Mouse (Mus musculus): ENCODE results near the gene Cltc. TPM values are rescaled to one million over a fixed set of nuclear protein-coding genes. Genes with fewer than 3 reads are reported as not detected.
"Not testable (repeated sequence)": the region's sequence is repeated elsewhere in the genome, so short reads cannot be mapped to it uniquely, and the experiment has no call there.

Cltc gene
- polyA plus RNA-seq, 1 experiment = 84.5 TPM

- Histone ChIP-seq H3K4me3 (replicated peaks; ENCODE audit: extremely low read depth, low read depth, low read length) (no peak overlapping the region), H3K4me1 (ENCODE audit: control insufficient read depth, insufficient read depth, low read length) (peaks cover 22% of the 10 kb centered on the region)
- DNase-seq = no peak
- WGBS = 75% methylated on average over 5 of the region's 5 CpGs
- TF ChIP-seq POLR2A (IDR thresholded peaks at IDR 0.05; ENCODE audit: borderline replicate concordance, extremely low read depth, low read depth, low read length) = no peak
- TF ChIP-seq CTCF (IDR thresholded peaks at IDR 0.05; ENCODE audit: insufficient read depth, low read length) = no peak
These were observed 15.9 kb downstream of the Cltc start for GRCm38 (mm10) chr11:86741505-86741904.

- TF ChIP-seq CTCF (IDR thresholded peaks at IDR 0.05; ENCODE audit: insufficient read depth, low read length) = no peak
- TF ChIP-seq POLR2A (IDR thresholded peaks at IDR 0.05; ENCODE audit: borderline replicate concordance, extremely low read depth, low read depth, low read length) = no peak
- 47% methylated on average over 2 of the region's 2 CpGs for WGBS
- H3K4me3 ChIP-seq (replicated peaks; ENCODE audit: extremely low read depth, low read depth, low read length) = no peak overlapping the region
- H3K4me1 ChIP-seq (ENCODE audit: control insufficient read depth, insufficient read depth, low read length) = peaks cover 11% of the 10 kb centered on the region
- no peak for DNase-seq
These were observed 17.9 kb downstream of the Cltc start for GRCm38 (mm10) chr11:86739470-86739869.

- TF ChIP-seq CTCF (IDR thresholded peaks at IDR 0.05; ENCODE audit: insufficient read depth, low read length) (no peak), POLR2A (IDR thresholded peaks at IDR 0.05; ENCODE audit: borderline replicate concordance, extremely low read depth, low read depth, low read length) (no peak)
- peaks cover 10% of the 10 kb centered on the region for H3K4me1 ChIP-seq (ENCODE audit: control insufficient read depth, insufficient read depth, low read length)
- WGBS = 52% methylated on average over 1 of the region's 1 CpGs
- no peak overlapping the region for H3K4me3 ChIP-seq (replicated peaks; ENCODE audit: extremely low read depth, low read depth, low read length)
- DNase-seq = no peak
These were observed 18.4 kb downstream of the Cltc start for GRCm38 (mm10) chr11:86738956-86739355.

- not testable (repeated sequence) for H3K4me3 ChIP-seq (replicated peaks; ENCODE audit: extremely low read depth, low read depth, low read length); H3K4me1 ChIP-seq (ENCODE audit: control insufficient read depth, insufficient read depth, low read length); DNase-seq
- WGBS = 100% methylated on average over 1 of the region's 1 CpGs
These were observed 19.1 kb downstream of the Cltc start for GRCm38 (mm10) chr11:86738308-86738707.

- Histone ChIP-seq H3K4me1 (ENCODE audit: control insufficient read depth, insufficient read depth, low read length) (peaks cover 5% of the 10 kb centered on the region), H3K4me3 (replicated peaks; ENCODE audit: extremely low read depth, low read depth, low read length) (no peak overlapping the region)
- TF ChIP-seq POLR2A (IDR thresholded peaks at IDR 0.05; ENCODE audit: borderline replicate concordance, extremely low read depth, low read depth, low read length) = no peak
- no peak for TF ChIP-seq CTCF (IDR thresholded peaks at IDR 0.05; ENCODE audit: insufficient read depth, low read length)
- WGBS = 52% methylated on average over 8 of the region's 8 CpGs
- DNase-seq = no peak
These were observed 19.9 kb downstream of the Cltc start for GRCm38 (mm10) chr11:86737301-86738000.

- peaks cover 2% of the 10 kb centered on the region; the same call in 1 of the 2 replicates for H3K4me1 ChIP-seq (ENCODE audit: control insufficient read depth, insufficient read depth, low read length)
- no peak for DNase-seq
- TF ChIP-seq CTCF (IDR thresholded peaks at IDR 0.05; ENCODE audit: insufficient read depth, low read length) = no peak
- no peak for TF ChIP-seq POLR2A (IDR thresholded peaks at IDR 0.05; ENCODE audit: borderline replicate concordance, extremely low read depth, low read depth, low read length)
- 84% methylated on average over 4 of the region's 4 CpGs for WGBS
- H3K4me3 ChIP-seq (replicated peaks; ENCODE audit: extremely low read depth, low read depth, low read length) = no peak overlapping the region
These were observed 22.4 kb downstream of the Cltc start for GRCm38 (mm10) chr11:86734993-86735392.

GRCm38 (mm10) chr11:86734241-86734939, 23.0 kb downstream of the Cltc start:
- H3K4me1 ChIP-seq (ENCODE audit: control insufficient read depth, insufficient read depth, low read length) = peaks cover 2% of the 10 kb centered on the region; the same call in 1 of the 2 replicates
- no peak for DNase-seq
- TF ChIP-seq POLR2A (IDR thresholded peaks at IDR 0.05; ENCODE audit: borderline replicate concordance, extremely low read depth, low read depth, low read length) (no peak), CTCF (IDR thresholded peaks at IDR 0.05; ENCODE audit: insufficient read depth, low read length) (no peak)
- H3K4me3 ChIP-seq (replicated peaks; ENCODE audit: extremely low read depth, low read depth, low read length) = no peak overlapping the region
- 74% methylated on average over 10 of the region's 10 CpGs for WGBS

GRCm38 (mm10) chr11:86731443-86731842, 25.9 kb downstream of the Cltc start:
- no peak for TF ChIP-seq POLR2A (IDR thresholded peaks at IDR 0.05; ENCODE audit: borderline replicate concordance, extremely low read depth, low read depth, low read length)
- no peak for TF ChIP-seq CTCF (IDR thresholded peaks at IDR 0.05; ENCODE audit: insufficient read depth, low read length)
- no peak for DNase-seq

GRCm38 (mm10) chr11:86725607-86726006, 31.8 kb downstream of the Cltc start:
- no peak for DNase-seq
- TF ChIP-seq POLR2A (IDR thresholded peaks at IDR 0.05; ENCODE audit: borderline replicate concordance, extremely low read depth, low read depth, low read length) (no peak), CTCF (IDR thresholded peaks at IDR 0.05; ENCODE audit: insufficient read depth, low read length) (no peak)
- no peak overlapping the region for H3K4me3 ChIP-seq (replicated peaks; ENCODE audit: extremely low read depth, low read depth, low read length)
- no peaks in the 10 kb centered on the region; the same call in 1 of the 2 replicates for H3K4me1 ChIP-seq (ENCODE audit: control insufficient read depth, insufficient read depth, low read length)

More at GRCm38 (mm10) chr11:86731443-86731842, 25.9 kb downstream of the Cltc start:
- Histone ChIP-seq H3K4me1 (ENCODE audit: control insufficient read depth, insufficient read depth, low read length) (no peaks in the 10 kb centered on the region), H3K4me3 (replicated peaks; ENCODE audit: extremely low read depth, low read depth, low read length) (no peak overlapping the region)
- 82% methylated on average over 2 of the region's 2 CpGs for WGBS

GRCm38 (mm10) chr11:86724982-86725381, 32.4 kb downstream of the Cltc start:
- peak; percentile 27 for DNase-seq
- H3K4me3 ChIP-seq (replicated peaks; ENCODE audit: extremely low read depth, low read depth, low read length) = no peak overlapping the region
- no peaks in the 10 kb centered on the region; the same call in 1 of the 2 replicates for H3K4me1 ChIP-seq (ENCODE audit: control insufficient read depth, insufficient read depth, low read length)
- 57% methylated on average over 7 of the region's 7 CpGs for WGBS
- no peak for TF ChIP-seq CTCF (IDR thresholded peaks at IDR 0.05; ENCODE audit: insufficient read depth, low read length)
- TF ChIP-seq POLR2A (IDR thresholded peaks at IDR 0.05; ENCODE audit: borderline replicate concordance, extremely low read depth, low read depth, low read length) = no peak

Measured in lung, adult 2 months (tissue).